Mouse (Mus musculus): Measurements from ENCODE around the gene Pcsk6.

GRCm38 (mm10) chr7:65957245-65957644, 95.7 kb downstream of the Pcsk6 start:
- TF ChIP-seq CEBPB (IDR thresholded peaks at IDR 0.05; ENCODE audit: insufficient read depth, poor library complexity, severe bottlenecking): no peak
- no peak for TF ChIP-seq POLR2A (IDR thresholded peaks at IDR 0.05; ENCODE audit: insufficient read length, low read depth)
- TF ChIP-seq TCF3 (IDR thresholded peaks at IDR 0.05; ENCODE audit: insufficient read length, low read depth): no peak
- TF ChIP-seq REST (IDR thresholded peaks at IDR 0.05; ENCODE audit: insufficient read depth, insufficient read length): no peak
- no peak for TF ChIP-seq MYOD1 (IDR thresholded peaks at IDR 0.05; ENCODE audit: control insufficient read depth in 1 of 3, insufficient read length in 2 of 3, low read depth in 2 of 3)
- no peak for TF ChIP-seq MYOG (IDR thresholded peaks at IDR 0.05; ENCODE audit: control insufficient read depth in 1 of 3, insufficient read depth in 1 of 3, insufficient read length in 2 of 3, low read depth in 2 of 3)
- no peak for TF ChIP-seq USF1 (IDR thresholded peaks at IDR 0.05; ENCODE audit: low read depth)
- no peak for TF ChIP-seq POLR2AphosphoS2 (IDR thresholded peaks at IDR 0.05; ENCODE audit: insufficient read length, low read depth)
- no peak for TF ChIP-seq MAX (IDR thresholded peaks at IDR 0.05; ENCODE audit: low read depth)
- TF ChIP-seq E2F4 (IDR thresholded peaks at IDR 0.05; ENCODE audit: insufficient read depth): no peak
- no peak for TF ChIP-seq TCF12 (IDR thresholded peaks at IDR 0.05; ENCODE audit: insufficient read depth, poor library complexity, severe bottlenecking)

All from myocyte (in vitro differentiated cells).